Mouse (Mus musculus): ENCODE measurements at regions not wholly inside any gene's neighbourhood (a gene's known extent, or its start where the extent isn't known, plus 50 kb on each side); places are given as distances from the start of the nearest gene placed in this dataset.
A peak's percentile ranks its signal among the peaks of the same experiment; 100 is the strongest.

- WGBS = 40% methylated on average over 9 of the region's 9 CpGs
- Histone ChIP-seq H3K4me2 (replicated peaks; ENCODE audit: low read depth, low read length) (no peak overlapping the region), H3K4me3 (ENCODE audit: low read depth, low read length) (no peak overlapping the region), H3K27ac (ENCODE audit: low read depth, low read length) (no peak overlapping the region), H3K4me1 (replicated peaks; ENCODE audit: control insufficient read depth, insufficient read depth, low read length) (no peaks in the 10 kb centered on the region), H3K27me3 (ENCODE audit: control insufficient read depth, insufficient read depth, low read length) (no peaks in the 10 kb centered on the region), H3K36me3 (ENCODE audit: control insufficient read depth, insufficient read depth, low read length) (no peaks in the 10 kb centered on the region), H3K9ac (ENCODE audit: low read depth, low read length) (no peak overlapping the region), H3K9me3 (ENCODE audit: control insufficient read depth, low read length) (no peaks in the 10 kb centered on the region)
- peak; percentile 68 for DNase-seq (ENCODE audit: low spot score)
- no peak for ATAC-seq (ENCODE audit: low FRiP score)
Observed at GRCm38 (mm10) chr4:110119438-110119837, 141.6 kb downstream of the Dmrta2 start.

GRCm38 (mm10) chr4:110119874-110120273 lies 142.0 kb downstream of the Dmrta2 start:
- DNase-seq (ENCODE audit: low spot score) (peak; percentile 1), ATAC-seq (ENCODE audit: low FRiP score) (no peak)
- 51% methylated on average over 3 of the region's 3 CpGs for WGBS
- no peaks in the 10 kb centered on the region for H3K36me3 ChIP-seq (ENCODE audit: control insufficient read depth, insufficient read depth, low read length)
- no peaks in the 10 kb centered on the region for H3K27me3 ChIP-seq (ENCODE audit: control insufficient read depth, insufficient read depth, low read length)
- no peak overlapping the region for H3K4me2 ChIP-seq (replicated peaks; ENCODE audit: low read depth, low read length)
- no peak overlapping the region for H3K27ac ChIP-seq (ENCODE audit: low read depth, low read length)
- H3K9me3 ChIP-seq (ENCODE audit: control insufficient read depth, low read length) = no peaks in the 10 kb centered on the region
- H3K4me1 ChIP-seq (replicated peaks; ENCODE audit: control insufficient read depth, insufficient read depth, low read length) = no peaks in the 10 kb centered on the region
- H3K4me3 ChIP-seq (ENCODE audit: low read depth, low read length) = no peak overlapping the region
- no peak overlapping the region for H3K9ac ChIP-seq (ENCODE audit: low read depth, low read length)

GRCm38 (mm10) chr4:110120761-110121160 lies 142.9 kb downstream of the Dmrta2 start:
- Histone ChIP-seq H3K4me2 (replicated peaks; ENCODE audit: low read depth, low read length) (no peak overlapping the region), H3K27me3 (ENCODE audit: control insufficient read depth, insufficient read depth, low read length) (no peaks in the 10 kb centered on the region), H3K36me3 (ENCODE audit: control insufficient read depth, insufficient read depth, low read length) (no peaks in the 10 kb centered on the region), H3K9me3 (ENCODE audit: control insufficient read depth, low read length) (no peaks in the 10 kb centered on the region), H3K9ac (ENCODE audit: low read depth, low read length) (no peak overlapping the region), H3K4me3 (ENCODE audit: low read depth, low read length) (no peak overlapping the region), H3K4me1 (replicated peaks; ENCODE audit: control insufficient read depth, insufficient read depth, low read length) (no peaks in the 10 kb centered on the region), H3K27ac (ENCODE audit: low read depth, low read length) (peak overlapping the region; percentile 53; the same call in 1 of the 2 replicates)
- 66% methylated on average over 9 of the region's 9 CpGs for WGBS
- DNase-seq (ENCODE audit: low spot score) (peak; percentile 11), ATAC-seq (ENCODE audit: low FRiP score) (peak; percentile 58)

- Histone ChIP-seq H3K9ac (ENCODE audit: low read depth, low read length) (no peak overlapping the region), H3K9me3 (ENCODE audit: control insufficient read depth, low read length) (no peaks in the 10 kb centered on the region), H3K4me1 (replicated peaks; ENCODE audit: control insufficient read depth, insufficient read depth, low read length) (no peaks in the 10 kb centered on the region), H3K27me3 (ENCODE audit: control insufficient read depth, insufficient read depth, low read length) (no peaks in the 10 kb centered on the region), H3K4me2 (replicated peaks; ENCODE audit: low read depth, low read length) (no peak overlapping the region), H3K4me3 (ENCODE audit: low read depth, low read length) (no peak overlapping the region), H3K36me3 (ENCODE audit: control insufficient read depth, insufficient read depth, low read length) (no peaks in the 10 kb centered on the region), H3K27ac (ENCODE audit: low read depth, low read length) (peak overlapping the region; percentile 65)
- DNase-seq (ENCODE audit: low spot score) = peak; percentile 5
- no peak for ATAC-seq (ENCODE audit: low FRiP score)
- WGBS = 63% methylated on average over 5 of the region's 5 CpGs
Observed at GRCm38 (mm10) chr4:110121447-110121846, 143.6 kb downstream of the Dmrta2 start.

GRCm38 (mm10) chr4:110125067-110125784 lies 147.4 kb downstream of the Dmrta2 start:
- Histone ChIP-seq H3K4me2 (replicated peaks; ENCODE audit: low read depth, low read length) (no peak overlapping the region), H3K9ac (ENCODE audit: low read depth, low read length) (no peak overlapping the region), H3K9me3 (ENCODE audit: control insufficient read depth, low read length) (no peaks in the 10 kb centered on the region), H3K36me3 (ENCODE audit: control insufficient read depth, insufficient read depth, low read length) (no peaks in the 10 kb centered on the region), H3K27ac (ENCODE audit: low read depth, low read length) (peak overlapping the region; percentile 14; the same call in 1 of the 2 replicates), H3K4me1 (replicated peaks; ENCODE audit: control insufficient read depth, insufficient read depth, low read length) (no peaks in the 10 kb centered on the region), H3K27me3 (ENCODE audit: control insufficient read depth, insufficient read depth, low read length) (no peaks in the 10 kb centered on the region), H3K4me3 (ENCODE audit: low read depth, low read length) (no peak overlapping the region)
- DNase-seq (ENCODE audit: low spot score) = no peak
- ATAC-seq (ENCODE audit: low FRiP score) = 0 out of 2 replicates have a peak, but pooled peaks have one; percentile 9
- 39% methylated on average over 6 of the region's 6 CpGs for WGBS

- no peaks in the 10 kb centered on the region for H3K36me3 ChIP-seq (ENCODE audit: control insufficient read depth, insufficient read depth, low read length)
- H3K4me1 ChIP-seq (replicated peaks; ENCODE audit: control insufficient read depth, insufficient read depth, low read length) = no peaks in the 10 kb centered on the region
- no peak overlapping the region for H3K4me3 ChIP-seq (ENCODE audit: low read depth, low read length)
- WGBS = 64% methylated on average over 3 of the region's 3 CpGs
- H3K9me3 ChIP-seq (ENCODE audit: control insufficient read depth, low read length) = no peaks in the 10 kb centered on the region
- peak overlapping the region; percentile 42; the same call in 1 of the 2 replicates for H3K27ac ChIP-seq (ENCODE audit: low read depth, low read length)
- no peak overlapping the region for H3K9ac ChIP-seq (ENCODE audit: low read depth, low read length)
- no peaks in the 10 kb centered on the region for H3K27me3 ChIP-seq (ENCODE audit: control insufficient read depth, insufficient read depth, low read length)
- DNase-seq (ENCODE audit: low spot score) (no peak), ATAC-seq (ENCODE audit: low FRiP score) (no peak)
- no peak overlapping the region for H3K4me2 ChIP-seq (replicated peaks; ENCODE audit: low read depth, low read length)
Observed at GRCm38 (mm10) chr4:110127941-110128520, 150.2 kb downstream of the Dmrta2 start.

GRCm38 (mm10) chr4:110128918-110129317 lies 151.1 kb downstream of the Dmrta2 start:
- Histone ChIP-seq H3K4me2 (replicated peaks; ENCODE audit: low read depth, low read length) (no peak overlapping the region), H3K27me3 (ENCODE audit: control insufficient read depth, insufficient read depth, low read length) (no peaks in the 10 kb centered on the region), H3K9me3 (ENCODE audit: control insufficient read depth, low read length) (no peaks in the 10 kb centered on the region), H3K4me1 (replicated peaks; ENCODE audit: control insufficient read depth, insufficient read depth, low read length) (no peaks in the 10 kb centered on the region), H3K9ac (ENCODE audit: low read depth, low read length) (no peak overlapping the region), H3K4me3 (ENCODE audit: low read depth, low read length) (no peak overlapping the region), H3K27ac (ENCODE audit: low read depth, low read length) (peak overlapping the region; percentile 34), H3K36me3 (ENCODE audit: control insufficient read depth, insufficient read depth, low read length) (no peaks in the 10 kb centered on the region)
- ATAC-seq (ENCODE audit: low FRiP score) (peak; percentile 73; the same call in 1 of the 2 replicates), DNase-seq (ENCODE audit: low spot score) (peak; percentile 86)
- 14% methylated on average over 1 of the region's 1 CpGs for WGBS

GRCm38 (mm10) chr4:110129518-110129917 lies 151.7 kb downstream of the Dmrta2 start:
- H3K4me1 ChIP-seq (replicated peaks; ENCODE audit: control insufficient read depth, insufficient read depth, low read length) = 0 out of 2 replicates have a peak, but pooled peaks cover 3% of the 10 kb centered on the region
- DNase-seq (ENCODE audit: low spot score) = peak; percentile 60

GRCm38 (mm10) chr4:110132061-110132460 lies 154.2 kb downstream of the Dmrta2 start:
- 0 out of 2 replicates have a peak, but pooled peaks cover 3% of the 10 kb centered on the region for H3K4me1 ChIP-seq (replicated peaks; ENCODE audit: control insufficient read depth, insufficient read depth, low read length)
- H3K27ac ChIP-seq (ENCODE audit: low read depth, low read length) = no peak overlapping the region
- H3K9ac ChIP-seq (ENCODE audit: low read depth, low read length) = no peak overlapping the region
- no peak overlapping the region for H3K4me3 ChIP-seq (ENCODE audit: low read depth, low read length)
- no peaks in the 10 kb centered on the region for H3K36me3 ChIP-seq (ENCODE audit: control insufficient read depth, insufficient read depth, low read length)
- H3K27me3 ChIP-seq (ENCODE audit: control insufficient read depth, insufficient read depth, low read length) = no peaks in the 10 kb centered on the region
- DNase-seq (ENCODE audit: low spot score) (peak; percentile 48), ATAC-seq (ENCODE audit: low FRiP score) (no peak)
- H3K9me3 ChIP-seq (ENCODE audit: control insufficient read depth, low read length) = no peaks in the 10 kb centered on the region
- H3K4me2 ChIP-seq (replicated peaks; ENCODE audit: low read depth, low read length) = no peak overlapping the region
- 64% methylated on average over 4 of the region's 4 CpGs for whole genome bisulfite sequencing

More at GRCm38 (mm10) chr4:110129518-110129917, 151.7 kb downstream of the Dmrta2 start:
- no peak overlapping the region for H3K4me2 ChIP-seq (replicated peaks; ENCODE audit: low read depth, low read length)
- ATAC-seq (ENCODE audit: low FRiP score) = peak; percentile 83
- H3K9ac ChIP-seq (ENCODE audit: low read depth, low read length) = no peak overlapping the region
- no peaks in the 10 kb centered on the region for H3K36me3 ChIP-seq (ENCODE audit: control insufficient read depth, insufficient read depth, low read length)
- WGBS = 44% methylated on average over 3 of the region's 3 CpGs
- H3K9me3 ChIP-seq (ENCODE audit: control insufficient read depth, low read length) = no peaks in the 10 kb centered on the region
- no peaks in the 10 kb centered on the region for H3K27me3 ChIP-seq (ENCODE audit: control insufficient read depth, insufficient read depth, low read length)
- no peak overlapping the region for H3K4me3 ChIP-seq (ENCODE audit: low read depth, low read length)
- peak overlapping the region; percentile 34 for H3K27ac ChIP-seq (ENCODE audit: low read depth, low read length)

Measured in hindbrain, embryonic 11.5 days (tissue).